Mouse (Mus musculus) cerebellum, adult 9-10 months (tissue): ENCODE results near the gene Ttll9.

Experiments
- DNase-seq: peaks from one replicate; pipeline ENCODE4 v3.0.0; 2022

Ttll9 gene

DNA sequence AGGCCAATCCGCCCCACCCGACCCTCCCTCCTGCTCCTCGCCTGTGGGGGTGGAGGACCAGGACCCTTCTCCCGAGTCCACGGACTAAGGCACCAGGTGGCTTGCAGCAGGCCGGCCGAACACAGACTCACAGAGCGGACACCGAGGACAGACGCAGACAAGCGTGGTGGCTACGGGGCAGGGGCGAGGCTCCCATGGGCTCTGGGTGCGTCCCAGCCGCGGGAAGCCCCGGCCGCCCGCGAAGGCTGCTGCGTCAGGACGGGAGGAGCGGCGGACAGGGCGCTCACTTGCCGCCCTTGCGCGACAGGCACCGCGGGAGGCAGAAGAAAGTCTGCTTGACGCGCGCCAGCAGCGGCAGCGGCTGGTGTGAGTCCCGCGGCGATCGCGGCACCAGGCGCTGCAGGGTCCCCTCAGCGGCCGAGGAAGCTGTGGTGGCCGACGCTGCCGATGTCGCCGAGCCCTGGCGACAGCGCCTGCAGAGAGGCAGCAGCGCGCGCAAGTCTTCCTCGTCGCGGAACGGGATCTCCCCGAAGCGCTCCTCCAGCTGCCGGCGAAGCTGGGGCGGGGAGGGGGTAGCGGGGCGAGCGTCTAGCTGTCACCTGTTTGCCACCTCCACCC, 19.3 kb upstream of the Ttll9 start:
- no peak for DNase-seq

DNA sequence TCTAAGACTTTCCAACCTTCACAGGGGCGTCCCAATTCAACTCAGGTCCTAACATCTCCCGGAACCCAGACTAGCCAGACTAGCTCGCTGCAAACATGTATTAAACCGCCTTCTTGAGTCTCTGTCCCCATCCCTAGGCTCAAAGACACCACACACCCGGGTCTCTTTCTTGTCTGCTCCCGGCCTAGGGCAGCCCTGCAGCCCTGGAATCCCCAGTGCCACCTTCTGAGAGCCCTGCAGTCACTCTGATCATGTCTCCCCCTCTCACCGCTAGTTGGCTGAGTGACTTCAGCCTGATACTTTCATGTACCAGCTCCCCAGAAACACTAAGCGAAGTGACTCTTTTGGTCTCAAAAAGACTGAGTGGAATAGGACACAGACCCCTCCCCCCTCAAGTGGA, 18.7 kb upstream of the Ttll9 start:
- no peak for DNase-seq

DNA sequence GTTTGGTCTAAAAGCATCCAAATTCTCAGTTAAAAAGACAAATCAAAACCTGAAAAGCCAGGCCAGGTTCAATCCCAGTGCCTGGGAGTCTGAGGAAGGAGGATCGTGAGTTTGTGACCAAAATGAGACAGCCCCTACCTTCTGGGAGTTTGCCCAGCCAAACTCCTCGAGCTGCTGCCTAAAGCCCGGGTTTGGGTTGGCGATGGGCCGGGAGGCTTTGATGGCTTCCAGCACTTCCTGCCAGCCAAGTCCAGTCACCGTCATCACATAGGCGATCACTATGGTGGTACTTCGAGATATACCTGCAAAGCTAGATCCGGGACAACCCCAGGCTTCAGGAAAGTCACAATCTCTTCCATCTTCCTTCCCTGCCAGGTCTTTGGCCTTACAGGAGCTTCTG, 18.3 kb upstream of the Ttll9 start:
- DNase-seq = no peak

DNA sequence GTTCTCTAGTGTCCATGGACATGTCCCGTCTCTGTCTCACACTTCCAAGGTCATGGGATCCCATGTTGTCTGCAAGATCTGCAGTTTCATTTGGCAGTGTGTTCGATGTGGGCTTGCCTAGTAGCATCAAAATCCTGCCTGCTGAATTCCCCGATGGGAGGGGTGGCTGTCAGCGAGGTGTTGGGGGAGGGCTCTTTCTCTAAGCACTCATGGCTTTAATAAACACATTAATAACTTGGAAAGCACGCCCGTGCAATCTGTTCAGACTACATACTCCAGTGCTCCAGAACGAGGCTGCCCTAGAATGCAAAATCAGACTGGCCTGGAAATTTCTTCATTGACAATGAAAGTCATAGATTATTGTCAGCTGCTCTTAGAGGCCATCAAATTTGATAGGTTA, 15.2 kb upstream of the Ttll9 start:
- peak; percentile 62 for DNase-seq

DNA sequence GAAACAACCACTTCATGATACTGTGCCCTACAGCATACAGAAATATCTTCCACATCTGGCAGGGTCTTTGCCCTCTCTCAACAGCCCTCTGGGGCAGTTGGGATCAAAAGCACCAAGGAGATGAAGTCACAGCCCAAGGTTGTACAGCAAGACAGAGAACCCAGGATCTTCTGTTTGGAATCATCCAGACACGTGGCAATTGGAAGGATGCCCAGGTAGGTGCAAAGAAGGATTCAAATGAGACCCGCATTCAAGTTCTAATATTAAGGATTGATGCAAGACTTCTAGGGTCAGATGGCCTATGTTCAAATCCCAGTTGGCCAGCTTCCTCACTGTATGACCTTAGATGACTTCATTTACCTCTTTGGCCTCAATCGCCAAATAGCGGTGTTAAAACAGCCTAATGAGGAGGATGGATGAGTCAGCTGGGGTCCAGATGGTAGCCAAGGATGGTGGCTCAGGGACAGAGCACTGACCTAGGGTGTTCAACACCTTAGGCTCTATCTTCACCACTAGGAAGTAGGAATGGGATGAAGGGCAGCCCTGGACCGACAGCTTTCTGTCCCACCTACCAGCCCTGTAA, 13.8 kb upstream of the Ttll9 start:
- no peak for DNase-seq

DNA sequence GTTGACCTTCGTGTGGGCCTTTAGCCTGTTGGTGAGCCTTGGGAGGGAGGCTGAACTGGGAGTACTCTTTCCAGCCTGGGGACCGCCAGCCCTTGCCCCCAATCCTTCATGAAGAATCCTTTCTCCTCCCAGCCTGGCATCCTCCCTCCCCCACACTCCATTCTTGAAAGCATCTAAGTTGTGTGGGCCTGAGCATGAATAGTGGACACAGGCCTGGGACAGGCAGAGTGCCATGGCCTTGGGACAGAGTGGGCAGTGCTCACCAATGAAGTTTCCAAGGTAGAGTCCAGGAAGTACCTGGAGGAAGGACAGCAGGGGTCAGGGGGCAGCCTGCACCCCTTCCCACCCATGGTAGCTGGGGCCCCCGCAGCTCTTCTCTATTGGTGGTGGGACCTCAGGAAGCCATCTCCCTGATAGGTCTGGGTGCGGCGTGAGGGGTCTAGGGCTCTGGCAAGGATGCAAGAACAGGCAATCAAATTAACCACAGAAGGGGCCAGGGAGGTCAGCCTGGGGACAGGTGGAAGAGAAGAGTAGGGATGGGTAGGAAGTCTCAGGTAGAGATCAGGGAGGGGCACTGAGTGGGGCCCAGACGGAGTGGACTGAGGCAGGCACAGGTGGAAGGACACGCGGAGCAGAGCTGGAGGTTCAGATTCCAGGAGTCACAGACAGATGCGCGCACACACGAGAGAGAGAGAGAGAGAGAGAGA, 11.8 kb upstream of the Ttll9 start:
- DNase-seq = no peak

GRCm38 (mm10) chr2:152951065-152951849, 11.0 kb upstream of the Ttll9 start, which contains the start of gene Dusp15:
Gene Dusp15, minus strand, starts transcription at chr2:152951698.
- DNase-seq = peak; percentile 58

DNA sequence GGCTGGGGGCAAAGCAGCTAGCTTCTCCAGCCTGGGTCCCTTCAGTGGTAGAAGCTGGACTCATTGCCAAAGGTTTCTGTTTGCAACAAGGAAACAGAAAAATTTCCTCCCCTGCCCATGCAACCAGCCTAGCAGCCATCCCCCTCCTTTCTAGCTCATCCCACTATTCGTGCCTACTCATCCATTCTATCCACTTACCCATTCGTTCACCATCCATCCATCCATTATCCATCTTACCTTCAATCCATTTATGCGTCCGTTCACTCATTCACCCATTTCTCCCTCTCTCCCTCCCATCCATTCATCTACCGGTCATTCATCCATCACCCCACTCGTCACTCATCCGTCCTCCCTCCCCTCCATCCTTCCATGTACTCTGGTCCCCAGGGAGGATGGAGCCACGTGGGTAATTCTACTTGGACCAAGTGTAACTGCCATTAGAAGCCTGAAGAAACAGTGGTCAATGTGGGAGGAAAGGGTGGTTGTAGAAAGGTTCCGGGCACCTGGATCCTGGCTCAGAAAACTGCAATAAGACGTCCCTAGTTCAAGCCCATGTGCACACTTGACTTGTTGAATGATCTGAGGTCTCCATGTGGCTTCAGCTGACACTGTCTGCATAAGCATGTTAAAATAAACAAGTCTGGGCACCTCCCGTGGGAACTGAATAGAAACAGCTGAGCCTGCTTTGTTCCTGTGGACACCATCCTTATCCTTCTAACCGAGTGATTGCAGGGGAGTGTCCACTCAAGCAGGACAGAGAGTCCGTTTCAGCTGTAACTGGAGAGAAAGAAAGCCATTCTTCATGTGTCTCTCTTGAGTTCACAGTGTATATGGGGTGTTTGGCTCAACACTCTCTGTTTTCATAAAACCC, 10.2 kb upstream of the Ttll9 start:
- DNase-seq = no peak

- no peak for DNase-seq
Measured at GRCm38 (mm10) chr2:152958116-152958515, 4.2 kb upstream of the Ttll9 start.

DNA sequence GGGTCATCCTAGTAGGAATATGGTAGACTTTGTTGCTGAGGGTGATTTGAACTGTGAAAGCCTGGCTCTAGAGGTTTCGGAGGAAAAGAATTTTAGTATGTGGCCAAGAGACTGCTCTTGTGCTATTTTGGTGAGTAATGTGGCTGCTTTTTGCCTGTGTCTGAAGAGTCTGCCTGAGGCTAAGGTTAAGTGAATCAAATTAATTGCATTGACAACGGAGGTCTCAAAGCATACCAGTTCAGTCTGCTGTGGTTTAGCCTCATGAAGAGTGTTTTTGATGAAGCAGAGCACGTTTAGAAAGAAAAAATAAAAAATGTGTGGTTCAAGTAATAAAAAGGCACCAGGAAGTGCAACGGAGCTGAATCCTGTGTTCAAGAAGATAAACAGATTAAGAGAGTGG, 3.3 kb downstream of the Ttll9 start:
- DNase-seq = no peak

DNA sequence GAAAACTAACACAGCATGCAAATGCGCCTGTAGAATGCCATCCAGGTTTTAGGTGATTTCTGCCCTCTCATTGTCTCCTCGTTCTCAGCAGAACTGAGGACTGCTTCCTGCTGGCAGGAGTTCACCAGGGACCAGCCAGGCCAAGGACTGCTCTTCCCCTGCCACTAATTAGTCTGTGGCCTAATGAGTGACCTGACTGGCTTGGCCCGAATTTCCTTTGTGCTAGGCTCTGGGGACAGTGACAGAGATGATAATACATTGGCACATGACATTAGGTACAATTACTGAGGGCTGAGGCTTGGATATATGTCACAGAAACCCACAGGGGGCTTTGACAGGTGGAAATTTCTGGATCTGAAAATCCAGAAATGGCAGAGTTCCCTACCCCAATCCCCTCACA, 14.7 kb downstream of the Ttll9 start:
- DNase-seq = no peak

- DNase-seq = no peak
Measured at GRCm38 (mm10) chr2:152985582-152985981, 23.3 kb downstream of the Ttll9 start.

DNA sequence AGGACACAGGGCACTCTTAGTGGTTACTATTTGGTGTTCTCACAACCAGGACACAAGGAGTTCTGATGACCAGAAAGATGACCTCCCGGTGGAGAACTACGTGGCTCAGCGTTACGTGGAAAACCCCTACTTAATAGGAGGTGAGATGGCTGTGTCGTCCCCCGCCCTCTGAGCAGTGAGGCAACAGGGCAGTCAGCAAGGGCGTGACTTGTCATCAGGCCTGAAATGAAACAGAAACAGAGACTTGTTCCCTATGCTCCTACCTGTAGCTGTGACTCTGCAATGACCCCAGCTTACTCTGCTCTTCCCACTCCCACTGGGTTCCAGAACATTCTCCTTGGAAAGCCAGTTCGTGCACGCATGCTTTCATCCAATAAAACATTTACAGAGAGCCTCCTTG, 29.2 kb downstream of the Ttll9 start:
- no peak for DNase-seq

DNA sequence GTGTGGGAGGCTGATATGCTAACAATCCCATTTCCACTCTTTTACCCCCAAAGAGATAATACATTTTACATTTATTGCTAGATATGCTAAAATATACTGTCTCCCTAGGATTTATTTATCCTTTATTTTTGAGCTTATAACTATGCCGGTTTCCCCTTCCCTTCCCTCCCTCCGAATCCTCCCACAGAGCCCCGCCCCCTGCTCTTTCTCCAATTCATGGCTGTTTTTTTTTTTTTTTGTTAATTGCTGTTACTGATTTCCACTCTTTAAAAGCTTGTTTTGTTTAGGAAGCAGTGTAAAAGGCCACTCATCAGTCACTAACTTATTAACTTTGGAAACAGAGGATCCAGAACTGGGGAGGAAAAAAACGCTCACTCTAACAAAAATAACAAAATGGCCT, 34.8 kb downstream of the Ttll9 start:
- DNase-seq = no peak

DNA sequence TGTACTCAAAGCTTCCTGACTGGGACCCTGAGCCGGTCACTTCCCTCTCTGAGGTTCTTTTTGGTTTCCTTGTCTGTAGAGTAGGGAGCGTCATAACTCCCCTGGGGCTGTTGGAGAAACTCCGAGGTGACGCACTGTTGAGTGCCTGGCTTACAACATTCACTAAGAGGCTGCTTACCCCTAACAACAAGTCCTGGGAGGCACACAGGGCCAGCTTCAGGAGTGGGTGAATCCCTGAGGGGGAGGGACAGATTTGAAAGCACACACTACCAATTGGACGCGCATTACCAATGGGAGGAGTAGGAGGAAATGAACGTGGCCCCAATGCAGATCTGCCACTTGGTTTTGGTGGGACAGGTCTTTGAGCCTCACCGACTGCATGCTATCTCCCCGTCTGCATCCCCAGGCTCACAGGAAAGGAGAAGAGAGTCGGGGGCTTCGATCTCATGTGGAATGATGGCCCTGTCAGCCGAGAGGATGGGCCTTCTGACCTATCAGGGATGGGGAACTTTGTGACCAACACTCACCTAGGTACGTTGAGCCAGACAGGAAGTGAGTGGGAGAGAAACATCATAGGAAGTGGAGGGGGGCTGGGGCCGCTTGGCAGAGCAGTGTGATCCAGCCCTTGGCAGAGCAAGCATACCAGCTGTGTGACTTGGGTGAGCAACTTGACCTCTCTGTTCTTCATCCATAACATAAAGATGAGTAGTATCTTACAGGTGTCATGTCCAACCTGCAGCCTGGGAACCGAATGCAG, 40.4 kb downstream of the Ttll9 start:
- no peak for DNase-seq

GRCm38 (mm10) chr2:153003681-153004338, 41.5 kb downstream of the Ttll9 start:
- DNase-seq = no peak

- DNase-seq = no peak
Measured at GRCm38 (mm10) chr2:153005981-153006380, 43.7 kb downstream of the Ttll9 start.

DNA sequence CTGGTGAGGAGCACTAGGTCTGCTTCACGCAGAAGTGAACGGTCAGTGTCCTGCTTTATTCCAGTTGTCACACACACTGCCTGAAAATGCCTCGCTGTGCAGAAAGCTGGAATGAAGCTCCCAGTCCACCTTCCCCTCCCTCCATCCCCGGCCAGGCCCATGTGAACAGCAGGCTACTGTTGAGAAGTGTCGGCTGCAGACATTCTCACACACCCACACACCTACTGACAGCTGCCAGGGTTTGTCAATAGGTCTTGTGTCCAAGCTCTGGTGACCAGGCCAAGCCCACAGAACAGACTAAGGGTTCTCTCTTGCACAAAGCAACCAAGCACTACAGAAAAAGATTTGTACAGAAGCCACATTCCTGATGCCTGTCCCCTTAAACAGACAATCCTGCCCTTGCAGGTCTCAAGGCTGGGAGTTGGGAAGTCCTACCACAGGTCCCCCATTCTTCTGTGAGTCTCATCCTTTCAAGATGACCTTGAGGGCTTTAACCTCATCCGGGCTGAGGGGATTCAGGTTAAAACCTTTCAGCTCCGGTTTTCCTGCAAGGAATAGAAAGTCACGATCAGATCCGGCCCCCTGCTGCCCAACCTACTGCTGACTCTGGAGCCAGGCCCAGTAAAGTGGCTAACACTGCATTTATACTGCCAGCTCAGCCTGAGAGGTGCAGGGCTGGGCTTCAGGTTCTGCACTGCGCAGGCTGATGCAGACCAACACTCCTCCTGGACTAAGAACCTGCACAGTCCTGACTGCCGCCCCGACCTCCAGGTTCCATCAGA, 47.1 kb downstream of the Ttll9 start:
- DNase-seq = peak; percentile 71

- DNase-seq = peak; percentile 58
Measured at GRCm38 (mm10) chr2:153013724-153014515, 51.6 kb downstream of the Ttll9 start.
